Mouse (Mus musculus) forebrain, embryonic 11.5 days (tissue): Measurements from ENCODE around the gene Ttc21b. TPM values are rescaled to one million over a fixed set of nuclear protein-coding genes. Genes with fewer than 3 reads are reported as not detected.

ENCODE experiments used
- ATAC-seq: fragments of 200-750 bp; cut with Nextera tagmentation; replicated peaks from 2 replicates; pipeline ENCODE4 v1.8.0; 2017; ENCODE audit warnings: moderate TSS enrichment; ENCODE audit not compliant: low FRiP score
- DNase-seq: peaks from one replicate; pipeline ENCODE4 v3.0.0-alpha.2; 2017; ENCODE audit warnings: low spot score
- H3K27ac ChIP-seq: fragments of 300-500 bp; sonication (generic); 2 replicates; pipeline ENCODE4 v1.5.1; 2014; ENCODE audit warnings: low read depth, low read length
- H3K27me3 ChIP-seq: fragments of 300-500 bp; sonication (generic); 2 replicates; pipeline ENCODE4 v1.6.1; 2014; ENCODE audit warnings: mild to moderate bottlenecking, low read length, mixed read lengths; ENCODE audit not compliant: control insufficient read depth, insufficient read depth
- H3K36me3 ChIP-seq: fragments of 300-500 bp; sonication (generic); 2 replicates; pipeline ENCODE4 v1.6.1; 2014; ENCODE audit warnings: mild to moderate bottlenecking, low read length, moderate library complexity, mixed read lengths; ENCODE audit not compliant: control insufficient read depth, insufficient read depth
- H3K4me1 ChIP-seq: fragments of 300-500 bp; sonication (generic); replicated peaks from 2 replicates; pipeline ENCODE4 v1.6.1; 2014; ENCODE audit warnings: low read length, mixed read lengths; ENCODE audit not compliant: control insufficient read depth, insufficient read depth
- H3K4me2 ChIP-seq: fragments of 300-500 bp; sonication (generic); 2 replicates; pipeline ENCODE4 v1.6.1; 2014; ENCODE audit warnings: low read depth, mild to moderate bottlenecking, low read length, moderate library complexity, mixed read lengths; ENCODE audit not compliant: severe bottlenecking
- H3K4me3 ChIP-seq: fragments of 300-500 bp; sonication (generic); 2 replicates; pipeline ENCODE4 v1.5.1; 2014; ENCODE audit warnings: low read depth, low read length
- H3K9ac ChIP-seq: fragments of 300-500 bp; sonication (generic); 2 replicates; pipeline ENCODE4 v1.6.1; 2014; ENCODE audit warnings: low read length
- H3K9me3 ChIP-seq: fragments of 300-500 bp; sonication (generic); 2 replicates; pipeline ENCODE4 v1.6.1; 2016; ENCODE audit warnings: low read length, mixed read lengths; ENCODE audit not compliant: control insufficient read depth
- WGBS: fragments of 180-500 bp; shearing (Covaris S2); extraction: QIAGEN DNeasy Blood & Tissue Kit; methylation state at CpG from one replicate; pipeline ENCODE4 v1.1.7; 2014; 5-methylcytosine and 5-hydroxymethylcytosine counted together
- polyA plus RNA-seq: library from polyadenylated mRNA; unstranded; fragments of >200 nt; fragmentation: Nextera tagmentation; extraction: Ambion mirVana; gene quantifications from 2 replicates; pipeline ENCODE4 v1.2.1, GENCODE M21; 2014

Ttc21b gene
- 15.9 and 17.1 TPM in 2 replicates for polyA plus RNA-seq

DNA sequence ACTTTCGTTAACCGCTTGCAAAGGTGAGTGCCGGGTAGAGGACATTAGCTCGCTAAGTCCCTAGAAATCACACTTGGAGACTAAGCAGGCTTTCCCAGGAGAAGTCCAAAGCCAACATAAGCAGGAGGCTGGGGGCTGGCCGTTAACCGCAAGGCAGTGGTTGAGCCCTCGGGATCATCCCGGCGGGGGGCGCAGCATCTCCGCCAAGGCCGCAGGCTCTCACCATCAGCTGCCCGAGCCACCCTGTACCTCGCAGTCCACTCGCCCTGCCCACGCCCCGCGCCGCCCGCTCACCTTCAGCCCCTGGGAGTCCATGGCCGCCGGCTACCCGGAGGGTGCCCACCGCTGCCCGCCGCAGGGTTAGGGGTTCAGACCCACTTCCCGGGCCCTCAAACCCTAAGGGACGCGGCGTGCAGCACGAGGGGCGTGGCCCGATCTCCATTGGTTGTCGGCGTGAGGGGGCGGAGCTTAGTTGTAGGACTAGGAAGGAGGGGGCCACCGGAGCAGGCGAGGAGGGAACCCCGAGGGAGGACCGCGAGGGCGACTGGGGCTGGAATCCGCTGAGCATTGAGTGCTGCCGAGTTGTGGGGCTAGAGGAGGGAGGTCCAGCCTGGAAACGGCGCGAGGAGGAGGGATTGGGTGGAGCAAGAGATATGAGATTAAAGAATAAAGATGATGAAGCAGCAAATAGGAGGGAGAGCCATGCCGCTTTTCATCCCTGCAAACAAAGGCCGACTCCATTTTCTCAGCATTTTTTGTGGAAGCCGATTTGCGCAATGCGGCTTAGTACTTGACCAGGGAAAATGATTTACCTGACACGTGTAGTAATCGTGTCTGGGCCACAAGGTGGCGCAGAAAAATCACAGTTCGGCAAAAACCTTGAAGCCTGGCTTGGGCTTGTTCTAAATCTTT lies at the start of gene Ttc21b:
TSS of gene Ttc21b (minus strand) at position 398 of the 912 bp plus-strand sequence.
- H3K4me3 ChIP-seq: peak within 1 kb of the TSS; percentile 69
- no peaks in the 10 kb centered on the region; the same call in 1 of the 2 replicates for H3K36me3 ChIP-seq
- ATAC-seq: peak; percentile 99
- peak within 1 kb of the TSS; percentile 55 for H3K4me2 ChIP-seq
- peak within 1 kb of the TSS; percentile 75; the same call in 1 of the 2 replicates for H3K27ac ChIP-seq
- under 1% methylated on average over 56 of the region's 56 CpGs for WGBS
- H3K9ac ChIP-seq: peak within 1 kb of the TSS; percentile 69
- H3K4me1 ChIP-seq: 0 out of 2 replicates have a peak, but pooled peaks cover 2% of the 10 kb centered on the region
- DNase-seq: peak; percentile 98
- no peaks in the 10 kb centered on the region for H3K9me3 ChIP-seq
- H3K27me3 ChIP-seq: no peaks in the 10 kb centered on the region

DNA sequence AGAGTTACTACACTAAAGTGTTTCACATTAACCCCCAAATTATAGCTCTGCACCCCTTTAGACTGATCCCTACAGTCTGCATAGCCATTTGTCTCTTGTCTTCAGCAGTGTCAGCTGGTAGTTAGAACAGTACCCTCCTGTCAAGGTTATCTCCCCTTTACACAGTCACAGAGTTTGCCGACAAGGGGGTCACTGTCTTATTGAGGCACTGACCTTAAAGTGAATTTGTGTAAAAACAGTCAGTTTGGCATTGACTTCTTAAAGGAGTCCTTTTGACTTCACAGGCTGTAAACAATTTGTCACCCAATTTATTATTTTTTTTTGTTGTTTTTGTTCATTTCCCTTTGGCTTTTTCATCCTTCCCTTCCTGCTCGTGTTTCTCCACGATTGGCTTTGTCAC lies 16.1 kb upstream of the Ttc21b start:
- H3K36me3 ChIP-seq: no peaks in the 10 kb centered on the region
- H3K4me2 ChIP-seq: no peak overlapping the region
- DNase-seq (no peak), ATAC-seq (no peak)
- no peaks in the 10 kb centered on the region for H3K4me1 ChIP-seq
- H3K9me3 ChIP-seq: no peaks in the 10 kb centered on the region
- H3K27me3 ChIP-seq: no peaks in the 10 kb centered on the region
- no peak overlapping the region for H3K27ac ChIP-seq
- no peak overlapping the region for H3K4me3 ChIP-seq
- H3K9ac ChIP-seq: no peak overlapping the region
- WGBS: 83% methylated on average over 3 of the region's 3 CpGs

DNA sequence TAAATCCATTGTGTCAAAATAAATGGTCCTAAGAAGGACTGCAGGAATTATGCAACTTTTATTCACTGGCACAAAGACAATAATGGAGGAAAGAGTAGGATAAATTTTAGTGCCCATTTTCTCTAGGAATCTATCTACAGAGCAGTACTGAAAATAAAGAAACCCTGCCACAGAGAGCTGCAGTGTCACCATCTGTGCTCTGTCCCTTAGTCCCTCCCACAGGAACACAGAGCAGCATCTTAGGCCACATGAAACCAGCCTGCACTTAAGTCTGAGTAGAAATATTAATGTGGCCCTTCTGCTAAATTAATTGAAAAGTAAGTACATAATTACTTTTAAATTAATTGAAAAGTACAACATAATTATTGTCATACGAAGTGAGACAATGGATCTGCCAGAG lies 12.4 kb downstream of the Ttc21b start:
- DNase-seq (no peak), ATAC-seq (no peak)
- H3K36me3 ChIP-seq: peaks cover 4% of the 10 kb centered on the region; the same call in 1 of the 2 replicates
- H3K4me1 ChIP-seq: no peaks in the 10 kb centered on the region
- no peaks in the 10 kb centered on the region for H3K27me3 ChIP-seq
- H3K4me2 ChIP-seq: no peak overlapping the region
- H3K9ac ChIP-seq: no peak overlapping the region
- H3K9me3 ChIP-seq: no peaks in the 10 kb centered on the region
- H3K27ac ChIP-seq: no peak overlapping the region
- no peak overlapping the region for H3K4me3 ChIP-seq
- 85% methylated on average over 1 of the region's 1 CpGs for WGBS

DNA sequence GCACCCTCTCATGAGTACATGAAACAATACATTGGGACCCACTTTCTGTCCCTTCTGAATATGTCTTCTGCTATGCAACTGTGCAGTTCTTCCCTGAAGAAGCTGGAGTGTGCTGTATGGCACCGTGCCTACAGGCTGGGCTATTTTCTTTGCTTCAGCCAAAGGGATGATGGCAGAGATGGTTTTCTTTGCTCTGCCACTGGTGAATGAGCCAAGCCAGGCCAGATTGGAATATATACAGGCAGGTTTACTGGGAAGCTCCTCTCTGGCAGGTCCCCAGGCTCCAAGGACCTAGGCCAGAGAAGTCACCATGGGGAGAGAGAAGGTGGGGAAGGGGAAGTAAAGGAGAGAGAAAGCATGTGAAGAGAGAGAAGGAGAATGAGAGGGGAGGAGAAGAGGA lies 16.1 kb downstream of the Ttc21b start:
- Histone ChIP-seq H3K27ac (no peak overlapping the region), H3K4me1 (no peaks in the 10 kb centered on the region), H3K9ac (no peak overlapping the region), H3K9me3 (no peaks in the 10 kb centered on the region), H3K36me3 (no peaks in the 10 kb centered on the region), H3K4me3 (no peak overlapping the region), H3K27me3 (no peaks in the 10 kb centered on the region), H3K4me2 (no peak overlapping the region)
- 97% methylated on average over 1 of the region's 1 CpGs for WGBS
- no peak for DNase-seq
- ATAC-seq: no peak

DNA sequence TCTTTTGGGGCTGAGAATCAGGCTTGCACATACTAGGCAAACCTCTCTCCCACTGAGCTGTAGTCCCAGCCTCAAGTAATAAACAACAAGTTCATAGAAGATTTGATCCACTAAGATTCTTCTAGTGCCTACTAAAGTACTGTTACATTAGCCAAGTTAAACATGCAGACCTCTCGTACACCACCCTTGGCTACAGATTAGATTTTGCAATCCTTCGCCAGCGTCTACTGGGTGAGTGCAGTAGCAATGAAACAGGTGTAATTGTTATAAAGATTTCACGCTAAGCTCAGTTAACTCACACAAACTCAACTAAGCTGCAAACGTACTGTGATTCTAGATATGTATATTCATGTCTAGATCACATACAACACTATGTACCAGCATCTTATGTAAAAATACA lies 17.5 kb downstream of the Ttc21b start:
- Histone ChIP-seq H3K27me3 (no peaks in the 10 kb centered on the region), H3K4me2 (no peak overlapping the region), H3K4me3 (no peak overlapping the region), H3K9me3 (no peaks in the 10 kb centered on the region), H3K9ac (no peak overlapping the region), H3K36me3 (no peaks in the 10 kb centered on the region), H3K27ac (no peak overlapping the region), H3K4me1 (no peaks in the 10 kb centered on the region)
- 95% methylated on average over 5 of the region's 5 CpGs for WGBS
- no peak for DNase-seq
- no peak for ATAC-seq

DNA sequence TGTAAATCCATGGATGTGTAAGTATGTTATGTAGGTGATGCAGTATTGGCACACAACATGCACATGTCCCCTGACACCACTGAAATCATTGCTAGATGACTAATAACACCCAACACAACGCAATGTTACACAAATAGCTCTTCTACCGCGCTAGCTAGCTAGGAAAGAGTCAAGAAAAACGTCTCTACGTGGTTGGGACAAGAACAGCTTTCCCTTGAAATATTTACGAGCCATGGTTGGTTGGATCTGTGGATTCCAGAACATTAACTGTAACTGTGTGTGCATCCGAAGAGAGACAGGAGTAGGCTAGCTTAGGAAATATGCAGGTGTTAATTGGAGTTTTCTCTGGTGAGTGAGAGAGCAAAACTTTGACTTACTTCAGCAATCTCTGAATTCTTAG lies 35.5 kb downstream of the Ttc21b start:
- ATAC-seq (no peak), DNase-seq (no peak)
- H3K4me3 ChIP-seq: no peak overlapping the region
- H3K27me3 ChIP-seq: no peaks in the 10 kb centered on the region
- H3K9ac ChIP-seq: no peak overlapping the region
- H3K4me2 ChIP-seq: no peak overlapping the region
- no peaks in the 10 kb centered on the region; the same call in 1 of the 2 replicates for H3K36me3 ChIP-seq
- 87% methylated on average over 7 of the region's 7 CpGs for WGBS
- no peaks in the 10 kb centered on the region for H3K4me1 ChIP-seq
- H3K27ac ChIP-seq: no peak overlapping the region
- no peaks in the 10 kb centered on the region for H3K9me3 ChIP-seq

DNA sequence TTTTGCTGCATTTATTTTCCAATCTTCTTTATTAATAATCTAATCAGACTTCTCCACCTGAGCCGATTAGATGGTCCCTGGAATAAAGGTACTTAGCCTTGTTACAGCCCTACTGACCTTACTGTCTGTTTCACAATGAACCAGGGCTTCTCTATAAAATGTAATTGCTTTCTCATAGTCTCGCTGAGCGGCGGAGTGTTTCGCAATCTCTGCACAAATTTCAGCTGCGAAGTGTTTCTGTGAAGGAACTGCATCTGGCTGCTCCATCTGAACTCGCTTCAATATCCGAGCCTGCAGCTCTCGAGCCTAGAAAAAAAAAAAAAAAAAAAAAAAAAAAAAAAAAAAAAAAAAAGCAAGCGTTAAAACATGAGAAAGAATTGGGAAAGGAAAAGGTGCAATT lies 46.5 kb downstream of the Ttc21b start:
- Histone ChIP-seq H3K4me1 (no peaks in the 10 kb centered on the region), H3K9me3 (no peaks in the 10 kb centered on the region), H3K27ac (no peak overlapping the region), H3K4me3 (no peak overlapping the region), H3K36me3 (no peaks in the 10 kb centered on the region; the same call in 1 of the 2 replicates), H3K9ac (no peak overlapping the region), H3K27me3 (no peaks in the 10 kb centered on the region), H3K4me2 (no peak overlapping the region)
- 93% methylated on average over 10 of the region's 10 CpGs for WGBS
- DNase-seq (no peak), ATAC-seq (no peak)

DNA sequence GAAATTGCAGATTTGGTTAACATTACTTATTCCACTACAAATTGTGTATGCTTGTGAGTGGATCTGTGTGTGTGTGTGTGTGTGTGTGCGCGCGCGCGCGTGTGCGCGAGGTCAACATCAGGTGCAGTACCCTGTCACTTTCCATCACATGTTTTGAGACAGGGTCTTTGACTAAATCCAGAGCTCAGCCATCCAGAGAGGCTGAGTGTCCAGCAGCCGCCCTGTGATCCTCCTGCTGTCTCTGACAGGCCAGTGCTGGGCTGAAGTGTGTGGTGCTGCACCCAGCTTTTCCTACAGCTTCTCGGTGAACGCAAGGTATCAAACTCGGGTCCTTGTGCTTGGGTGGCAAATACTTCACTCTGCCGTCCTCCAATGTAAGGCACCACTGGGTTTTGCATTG lies 47.1 kb downstream of the Ttc21b start:
- no peak overlapping the region for H3K4me3 ChIP-seq
- DNase-seq (no peak), ATAC-seq (no peak)
- WGBS: 94% methylated on average over 13 of the region's 13 CpGs
- no peaks in the 10 kb centered on the region for H3K27me3 ChIP-seq
- H3K9me3 ChIP-seq: no peaks in the 10 kb centered on the region
- no peaks in the 10 kb centered on the region; the same call in 1 of the 2 replicates for H3K36me3 ChIP-seq
- H3K4me1 ChIP-seq: no peaks in the 10 kb centered on the region
- no peak overlapping the region for H3K27ac ChIP-seq
- H3K4me2 ChIP-seq: no peak overlapping the region
- no peak overlapping the region for H3K9ac ChIP-seq
